Mouse (Mus musculus) regulatory T cell (primary cell): ENCODE measurements around the gene Ptprq.

Experiments
- in situ Hi-C: fragments of 300-600 bp; cut with MboI, MseI; formaldehyde crosslinking; loops from one replicate; pipeline ENCODE4 v1.15.1; 2025; ENCODE audit warnings: high pct_unique_total_duplicates

Ptprq gene

GRCm38 (mm10) chr10:107488654-107489315 is 231.1 kb downstream of the Ptprq start:
- in situ Hi-C loops: no loop called here

GRCm38 (mm10) chr10:107486770-107487169 is 233.1 kb downstream of the Ptprq start:
- in situ Hi-C loops: no loop called here

DNA sequence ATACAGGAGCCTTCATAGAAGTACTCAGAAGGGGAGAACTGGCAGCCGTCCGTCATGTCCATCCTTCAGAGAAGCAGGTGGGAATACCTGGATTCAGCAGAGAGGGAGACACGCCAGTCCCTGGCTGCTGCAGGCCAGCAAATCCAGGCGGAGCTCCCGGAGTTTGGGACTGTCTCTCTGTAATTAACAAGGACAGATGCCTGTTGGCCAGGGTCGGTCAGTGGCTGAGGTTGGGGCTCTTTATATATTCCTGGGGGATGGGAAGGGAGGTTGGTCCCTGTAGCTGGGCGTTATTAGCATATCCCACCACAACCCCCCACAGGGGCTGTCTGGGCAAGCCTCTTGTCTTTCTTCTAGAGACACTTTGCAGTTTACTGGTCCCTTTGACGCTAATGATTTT is 234.0 kb downstream of the Ptprq start, which contains the start of gene Myf5:
Myf5 (minus strand) TSS at position 265 of the 400 bp plus-strand sequence.
- in situ Hi-C loops: no loop called here

GRCm38 (mm10) chr10:107484050-107484449 is 235.8 kb downstream of the Ptprq start:
- in situ Hi-C loops: no loop called here

- in situ Hi-C loops: no loop called here
Observed at GRCm38 (mm10) chr10:107473497-107473896, 246.4 kb downstream of the Ptprq start.

- in situ Hi-C loops: no loop called here
Observed at GRCm38 (mm10) chr10:107471712-107472111, 248.1 kb downstream of the Ptprq start.

- in situ Hi-C loops: no loop called here
Observed at GRCm38 (mm10) chr10:107467819-107468218, 252.0 kb downstream of the Ptprq start.
